Mouse (Mus musculus): ENCODE results near the gene Wnk2.
"Not testable (repeated sequence)": the region's sequence is repeated elsewhere in the genome, so short reads cannot be mapped to it uniquely, and the experiment has no call there.

Wnk2 gene

GRCm38 (mm10) chr13:49096826-49097225, 51.0 kb downstream of the Wnk2 start:
- no peak for DNase-seq (ENCODE audit: low read depth in 1 of 2, low spot score in 2 of 2)

- DNase-seq (ENCODE audit: low read depth in 1 of 2, low spot score in 2 of 2) = no peak
Observed at GRCm38 (mm10) chr13:49094667-49095066, 53.1 kb downstream of the Wnk2 start.

GRCm38 (mm10) chr13:49093471-49093891, 54.3 kb downstream of the Wnk2 start:
- DNase-seq (ENCODE audit: low read depth in 1 of 2, low spot score in 2 of 2) = no peak

GRCm38 (mm10) chr13:49092596-49092995, 55.2 kb downstream of the Wnk2 start:
- no peak for DNase-seq (ENCODE audit: low read depth in 1 of 2, low spot score in 2 of 2)

- DNase-seq (ENCODE audit: low read depth in 1 of 2, low spot score in 2 of 2) = no peak
Observed at GRCm38 (mm10) chr13:49090176-49090575, 57.6 kb downstream of the Wnk2 start.

- DNase-seq (ENCODE audit: low read depth in 1 of 2, low spot score in 2 of 2) = no peak
Observed at GRCm38 (mm10) chr13:49088874-49089273, 58.9 kb downstream of the Wnk2 start.

- no peak for DNase-seq (ENCODE audit: low read depth in 1 of 2, low spot score in 2 of 2)
Observed at GRCm38 (mm10) chr13:49087420-49087819, 60.4 kb downstream of the Wnk2 start.

- DNase-seq (ENCODE audit: low read depth in 1 of 2, low spot score in 2 of 2) = no peak
Observed at GRCm38 (mm10) chr13:49086431-49086830, 61.4 kb downstream of the Wnk2 start.

- no peak for DNase-seq (ENCODE audit: low read depth in 1 of 2, low spot score in 2 of 2)
Observed at GRCm38 (mm10) chr13:49085211-49085610, 62.6 kb downstream of the Wnk2 start.

GRCm38 (mm10) chr13:49084781-49085180, 63.0 kb downstream of the Wnk2 start:
- DNase-seq (ENCODE audit: low read depth in 1 of 2, low spot score in 2 of 2) = no peak

- DNase-seq (ENCODE audit: low read depth in 1 of 2, low spot score in 2 of 2) = no peak
Observed at GRCm38 (mm10) chr13:49083941-49084340, 63.9 kb downstream of the Wnk2 start.

GRCm38 (mm10) chr13:49082151-49082879, 65.5 kb downstream of the Wnk2 start:
- no peak for DNase-seq (ENCODE audit: low read depth in 1 of 2, low spot score in 2 of 2)

- no peak for DNase-seq (ENCODE audit: low read depth in 1 of 2, low spot score in 2 of 2)
Observed at GRCm38 (mm10) chr13:49076196-49076595, 71.6 kb downstream of the Wnk2 start.

- DNase-seq (ENCODE audit: low read depth in 1 of 2, low spot score in 2 of 2) = no peak
Observed at GRCm38 (mm10) chr13:49075377-49075776, 72.4 kb downstream of the Wnk2 start.

GRCm38 (mm10) chr13:49073295-49073694, 74.5 kb downstream of the Wnk2 start:
- no peak for DNase-seq (ENCODE audit: low read depth in 1 of 2, low spot score in 2 of 2)

- no peak for DNase-seq (ENCODE audit: low read depth in 1 of 2, low spot score in 2 of 2)
Observed at GRCm38 (mm10) chr13:49071861-49072260, 76.0 kb downstream of the Wnk2 start.

- no peak for DNase-seq (ENCODE audit: low read depth in 1 of 2, low spot score in 2 of 2)
Observed at GRCm38 (mm10) chr13:49069979-49070378, 77.8 kb downstream of the Wnk2 start.

GRCm38 (mm10) chr13:49069393-49069792, 78.4 kb downstream of the Wnk2 start:
- DNase-seq (ENCODE audit: low read depth in 1 of 2, low spot score in 2 of 2) = no peak

- no peak for DNase-seq (ENCODE audit: low read depth in 1 of 2, low spot score in 2 of 2)
Observed at GRCm38 (mm10) chr13:49064257-49064656, 83.6 kb downstream of the Wnk2 start.

GRCm38 (mm10) chr13:49060456-49060855, 87.4 kb downstream of the Wnk2 start:
- no peak for DNase-seq (ENCODE audit: low read depth in 1 of 2, low spot score in 2 of 2)

- DNase-seq (ENCODE audit: low read depth in 1 of 2, low spot score in 2 of 2) = no peak
Observed at GRCm38 (mm10) chr13:49058528-49058927, 89.3 kb downstream of the Wnk2 start.

GRCm38 (mm10) chr13:49056304-49056703, 91.5 kb downstream of the Wnk2 start:
- no peak for DNase-seq (ENCODE audit: low read depth in 1 of 2, low spot score in 2 of 2)

- not testable (repeated sequence) for DNase-seq (ENCODE audit: low read depth in 1 of 2, low spot score in 2 of 2)
Observed at GRCm38 (mm10) chr13:49054753-49055152, 93.1 kb downstream of the Wnk2 start.
